Mouse (Mus musculus) forebrain, postnatal 0 days (tissue): Measurements from ENCODE around the gene Ces3a. TPM values are rescaled to one million over a fixed set of nuclear protein-coding genes. Genes with fewer than 3 reads are reported as not detected.
"Not testable (repeated sequence)": the region's sequence is repeated elsewhere in the genome, so short reads cannot be mapped to it uniquely, and the experiment has no call there.

Source experiments
- ATAC-seq: fragments of 200-750 bp; cut with Nextera tagmentation; 2 replicates; pipeline ENCODE4 v1.8.0; 2017; ENCODE audit warnings: mild to moderate bottlenecking, moderate library complexity
- DNase-seq: peaks from one replicate; pipeline ENCODE4 v3.0.0-alpha.2; 2015
- H3K27ac ChIP-seq: fragments of 300-500 bp; sonication (generic); 2 replicates; pipeline ENCODE4 v1.5.1; 2014; ENCODE audit warnings: low read depth, mild to moderate bottlenecking, antibody characterized with exemption, low read length, moderate library complexity, mixed read lengths
- H3K27me3 ChIP-seq: fragments of 300-500 bp; sonication (generic); 2 replicates; pipeline ENCODE4 v1.6.1; 2014; ENCODE audit warnings: mild to moderate bottlenecking, low read length, mixed read lengths; ENCODE audit not compliant: insufficient read depth
- H3K36me3 ChIP-seq: fragments of 300-500 bp; sonication (generic); 2 replicates; pipeline ENCODE4 v1.6.1; 2014; ENCODE audit warnings: mild to moderate bottlenecking, moderate library complexity; ENCODE audit not compliant: insufficient read depth
- H3K4me1 ChIP-seq: fragments of 300-500 bp; sonication (generic); 2 replicates; pipeline ENCODE4 v1.6.1; 2014; ENCODE audit warnings: antibody characterized with exemption; ENCODE audit not compliant: insufficient read depth
- H3K4me2 ChIP-seq: fragments of 300-500 bp; sonication (generic); 2 replicates; pipeline ENCODE4 v1.6.1; 2014; ENCODE audit warnings: low read depth, mild to moderate bottlenecking, moderate library complexity
- H3K4me3 ChIP-seq: fragments of 300-500 bp; sonication (generic); 2 replicates; pipeline ENCODE4 v1.5.1; 2014; ENCODE audit warnings: low read depth, low read length, mixed read lengths
- H3K9ac ChIP-seq: fragments of 300-500 bp; sonication (generic); 2 replicates; pipeline ENCODE4 v1.6.1; 2014; ENCODE audit warnings: mild to moderate bottlenecking
- H3K9me3 ChIP-seq: fragments of 300-500 bp; sonication (generic); 2 replicates; pipeline ENCODE4 v1.6.1; 2016; ENCODE audit warnings: low read length
- CTCF ChIP-seq: sonication (generic); IDR thresholded peaks from 2 replicates; pipeline ENCODE4 v1.5.1; 2016; ENCODE audit warnings: antibody characterized with exemption, control low read depth, low read depth
- WGBS: fragments of 180-500 bp; shearing (Covaris S2); extraction: QIAGEN DNeasy Blood & Tissue Kit; methylation state at CpG from one replicate; pipeline ENCODE4 v1.1.7; 2014; 5-methylcytosine and 5-hydroxymethylcytosine counted together
- polyA plus RNA-seq: library from polyadenylated mRNA; unstranded; fragments of >200 nt; fragmentation: Nextera tagmentation; extraction: Ambion mirVana; gene quantifications from 2 replicates; pipeline ENCODE4 v1.2.1, GENCODE M21; 2015
- total RNA-seq: library from RNA; depleted of rRNA; stranded (reverse); fragments of >200 nt; gene quantifications from 2 replicates; pipeline ENCODE4 v1.2.3, GENCODE M21; 2014

Gene Ces3a
- total and polyA plus RNA-seq, 2 experiments from 2014 or later = not detected

- Histone ChIP-seq H3K9me3 (no peaks in the 10 kb centered on the region), H3K4me2 (no peak overlapping the region), H3K4me1 (no peaks in the 10 kb centered on the region), H3K36me3 (no peaks in the 10 kb centered on the region), H3K27me3 (no peaks in the 10 kb centered on the region), H3K4me3 (no peak overlapping the region), H3K27ac (no peak overlapping the region), H3K9ac (no peak overlapping the region)
- peak; percentile 1 for DNase-seq
- WGBS = 29% methylated on average over 1 of the region's 1 CpGs
- no peak for ATAC-seq
- TF ChIP-seq CTCF = no peak
These were observed 25.3 kb upstream of the Ces3a start for GRCm38 (mm10) chr8:105023087-105023486.

GRCm38 (mm10) chr8:105025050-105025449 is 23.4 kb upstream of the Ces3a start:
- Histone ChIP-seq H3K36me3 (no peaks in the 10 kb centered on the region), H3K9ac (no peak overlapping the region), H3K27ac (no peak overlapping the region), H3K27me3 (no peaks in the 10 kb centered on the region), H3K4me2 (no peak overlapping the region), H3K9me3 (no peaks in the 10 kb centered on the region), H3K4me3 (no peak overlapping the region), H3K4me1 (no peaks in the 10 kb centered on the region)
- 72% methylated on average over 2 of the region's 2 CpGs for WGBS
- no peak for ATAC-seq
- peak; percentile 25 for TF ChIP-seq CTCF
- no peak for DNase-seq

- no peak overlapping the region for H3K4me3 ChIP-seq
- TF ChIP-seq CTCF = no peak
- H3K27ac ChIP-seq = no peak overlapping the region
- no peaks in the 10 kb centered on the region for H3K9me3 ChIP-seq
- H3K4me1 ChIP-seq = no peaks in the 10 kb centered on the region
- DNase-seq (no peak), ATAC-seq (no peak)
- H3K36me3 ChIP-seq = no peaks in the 10 kb centered on the region
- no peaks in the 10 kb centered on the region for H3K27me3 ChIP-seq
- H3K9ac ChIP-seq = no peak overlapping the region
- 85% methylated on average over 1 of the region's 1 CpGs for WGBS
- no peak overlapping the region for H3K4me2 ChIP-seq
These were observed 4.9 kb upstream of the Ces3a start for GRCm38 (mm10) chr8:105043510-105043909.

GRCm38 (mm10) chr8:105045824-105046401 is 2.5 kb upstream of the Ces3a start:
- H3K4me2 ChIP-seq = no peak overlapping the region
- ATAC-seq (no peak), DNase-seq (no peak)
- no peak overlapping the region for H3K27ac ChIP-seq
- no peaks in the 10 kb centered on the region for H3K4me1 ChIP-seq
- H3K9me3 ChIP-seq = no peaks in the 10 kb centered on the region
- no peak overlapping the region for H3K9ac ChIP-seq
- no peak for TF ChIP-seq CTCF
- 89% methylated on average over 3 of the region's 3 CpGs for WGBS
- H3K27me3 ChIP-seq = no peaks in the 10 kb centered on the region
- H3K36me3 ChIP-seq = no peaks in the 10 kb centered on the region
- H3K4me3 ChIP-seq = no peak overlapping the region

- Histone ChIP-seq H3K27ac (no peak overlapping the region), H3K4me1 (no peaks in the 10 kb centered on the region), H3K36me3 (no peaks in the 10 kb centered on the region), H3K9me3 (no peaks in the 10 kb centered on the region), H3K4me2 (no peak overlapping the region), H3K27me3 (no peaks in the 10 kb centered on the region), H3K9ac (no peak overlapping the region), H3K4me3 (no peak overlapping the region)
- no peak for ATAC-seq
- 92% methylated on average over 4 of the region's 4 CpGs for WGBS
- no peak for TF ChIP-seq CTCF
- no peak for DNase-seq
These were observed 7.8 kb downstream of the Ces3a start for GRCm38 (mm10) chr8:105056211-105056610.

GRCm38 (mm10) chr8:105060056-105060455 is 11.7 kb downstream of the Ces3a start:
- H3K27ac ChIP-seq = no peak overlapping the region
- H3K4me2 ChIP-seq = no peak overlapping the region
- no peaks in the 10 kb centered on the region for H3K27me3 ChIP-seq
- no peak for TF ChIP-seq CTCF
- H3K4me3 ChIP-seq = no peak overlapping the region
- H3K9me3 ChIP-seq = no peaks in the 10 kb centered on the region
- no peak overlapping the region for H3K9ac ChIP-seq
- no peaks in the 10 kb centered on the region for H3K36me3 ChIP-seq
- no peak for DNase-seq
- no peaks in the 10 kb centered on the region for H3K4me1 ChIP-seq
- ATAC-seq = no peak

- H3K9me3 ChIP-seq = no peaks in the 10 kb centered on the region
- H3K36me3 ChIP-seq = no peaks in the 10 kb centered on the region
- H3K4me1 ChIP-seq = no peaks in the 10 kb centered on the region
- H3K4me2 ChIP-seq = no peak overlapping the region
- DNase-seq (peak; percentile 17), ATAC-seq (no peak)
- TF ChIP-seq CTCF = peak; percentile 61
- 5% methylated on average over 1 of the region's 1 CpGs for WGBS
- no peak overlapping the region for H3K9ac ChIP-seq
- no peak overlapping the region for H3K4me3 ChIP-seq
- no peak overlapping the region for H3K27ac ChIP-seq
- no peaks in the 10 kb centered on the region for H3K27me3 ChIP-seq
These were observed 18.4 kb downstream of the Ces3a start for GRCm38 (mm10) chr8:105066761-105067160.

GRCm38 (mm10) chr8:105067905-105068304 is 19.5 kb downstream of the Ces3a start:
- H3K9ac ChIP-seq, H3K9me3 ChIP-seq, H3K4me2 ChIP-seq, ATAC-seq, H3K4me3 ChIP-seq, H3K27ac ChIP-seq, H3K36me3 ChIP-seq, H3K27me3 ChIP-seq, DNase-seq, H3K4me1 ChIP-seq: not testable (repeated sequence)
- WGBS = 78% methylated on average over 7 of the region's 7 CpGs
